Mouse (Mus musculus) midbrain, embryonic 16.5 days (tissue): ENCODE measurements around the gene Dand5. TPM values are rescaled to one million over a fixed set of nuclear protein-coding genes. Genes with fewer than 3 reads are reported as not detected.
A peak's percentile ranks its signal among the peaks of the same experiment; 100 is the strongest.

Experiments used
- microRNA-seq: library from miRNA; unstranded; fragments of <30 nt; microRNA quantifications from one replicate; pipeline ENCODE4, GENCODE M21; 2017
- polyA plus RNA-seq: library from polyadenylated mRNA; unstranded; fragments of >200 nt; fragmentation: Nextera tagmentation; extraction: Ambion mirVana; gene quantifications from 2 replicates; pipeline ENCODE4 v1.2.1, GENCODE M21; 2015

Dand5 gene
- polyA plus RNA-seq, 1 experiment from 2014 or later, result 12.4 TPM

Small RNA genes within 50 kb of the gene (microRNA-seq; reads per million reads assigned to microRNA genes)
- 2.4 reads per million, percentile 10 among the genes with 10 or more reads in this experiment for gene Mir7069

Other genes starting within 250 kb of the Dand5 start
- 13.0 and 16.3 TPM in 2 replicates for gene Ier2, start 160.0 kb downstream of the Dand5 start, polyA plus RNA-seq
- gene Trmt1, start 136.5 kb downstream of the Dand5 start, polyA plus RNA-seq, result 59.0 and 68.1 TPM in 2 replicates
- 13.0 and 14.2 TPM in 2 replicates for gene Nacc1, start 135.0 kb downstream of the Dand5 start, polyA plus RNA-seq
- gene Lyl1, start 121.4 kb downstream of the Dand5 start, polyA plus RNA-seq, result 2.2 and 3.1 TPM in 2 replicates
- gene G430095P16Rik, start 99.8 kb downstream of the Dand5 start, polyA plus RNA-seq, result 0.80 and 1.1 TPM in 2 replicates
- 44.1 and 55.4 TPM in 2 replicates for gene Nfix, start 22.5 kb downstream of the Dand5 start, polyA plus RNA-seq
- gene Gadd45gip1, start 8.7 kb upstream of the Dand5 start, polyA plus RNA-seq, result 35.0 and 37.4 TPM in 2 replicates
- 80.7 and 85.6 TPM in 2 replicates for gene Rad23a, start 17.8 kb upstream of the Dand5 start, polyA plus RNA-seq
- 662 and 691 TPM in 2 replicates for gene Calr, start 24.1 kb upstream of the Dand5 start, polyA plus RNA-seq
- gene Farsa, start 34.2 kb upstream of the Dand5 start, polyA plus RNA-seq, result 108 and 113 TPM in 2 replicates
- gene Syce2, start 49.3 kb upstream of the Dand5 start, polyA plus RNA-seq, result 27.7 and 33.2 TPM in 2 replicates
- gene Gcdh, start 71.1 kb upstream of the Dand5 start, polyA plus RNA-seq, result 33.4 and 36.9 TPM in 2 replicates
- gene Klf1, start 79.1 kb upstream of the Dand5 start, polyA plus RNA-seq, result 0.28 and 0.98 TPM in 2 replicates
- gene Dnase2a, start 85.7 kb upstream of the Dand5 start, polyA plus RNA-seq, result 5.0 and 6.1 TPM in 2 replicates
- 85.7 and 86.1 TPM in 2 replicates for gene Mast1, start 114.5 kb upstream of the Dand5 start, polyA plus RNA-seq
- gene Rtbdn, start 124.2 kb upstream of the Dand5 start, polyA plus RNA-seq, result 2.8 and 3.3 TPM in 2 replicates
- not detected in 2 replicates for gene Gm49661, start 146.6 kb upstream of the Dand5 start, polyA plus RNA-seq
- 1,134 and 1,161 TPM in 2 replicates for gene Prdx2, start 146.8 kb upstream of the Dand5 start, polyA plus RNA-seq
- 47.9 and 51.3 TPM in 2 replicates for gene Rnaseh2a, start 146.9 kb upstream of the Dand5 start, polyA plus RNA-seq
- gene Junb, start 155.9 kb upstream of the Dand5 start, polyA plus RNA-seq, result 5.3 TPM in 2 replicates
- 39.3 and 43.8 TPM in 2 replicates for gene Hook2, start 167.8 kb upstream of the Dand5 start, polyA plus RNA-seq
- gene Best2, start 191.7 kb upstream of the Dand5 start, polyA plus RNA-seq, result not detected in 2 replicates
- 148 and 149 TPM in 2 replicates for gene Asna1, start 202.5 kb upstream of the Dand5 start, polyA plus RNA-seq
- gene Trir, start 204.0 kb upstream of the Dand5 start, polyA plus RNA-seq, result 114 and 120 TPM in 2 replicates
- gene Tnpo2, start 214.1 kb upstream of the Dand5 start, polyA plus RNA-seq, result 65.1 and 73.5 TPM in 2 replicates
- gene Fbxw9, start 237.2 kb upstream of the Dand5 start, polyA plus RNA-seq, result 79.5 and 93.5 TPM in 2 replicates
- 1.7 and 3.3 TPM in 2 replicates for gene Gm5741, start 245.2 kb upstream of the Dand5 start, polyA plus RNA-seq
- 114 and 120 TPM in 2 replicates for gene Dhps, start 248.9 kb upstream of the Dand5 start, polyA plus RNA-seq